Mouse (Mus musculus) large intestine, adult 2 months (tissue): ENCODE results near the gene Pip5k1b. TPM values are rescaled to one million over a fixed set of nuclear protein-coding genes. Genes with fewer than 3 reads are reported as not detected.

Source experiments
- DNase-seq: peaks from one replicate; pipeline ENCODE4 v3.0.0-alpha.2; 2012; ENCODE audit warnings: low read depth, low spot score
- WGBS: fragments of 180-500 bp; shearing (Covaris S2); methylation state at CpG from one replicate; pipeline ENCODE4 v1.1.7; 2018; 5-methylcytosine and 5-hydroxymethylcytosine counted together
- polyA plus RNA-seq: library from polyadenylated mRNA; depleted of rRNA; stranded (reverse); fragments of >200 nt; gene quantifications from 2 replicates; pipeline ENCODE4 v1.2.3, GENCODE M21; 2012; rRNA removed

Pip5k1b gene
- polyA plus RNA-seq, 1 experiment: 31.2 TPM

DNA sequence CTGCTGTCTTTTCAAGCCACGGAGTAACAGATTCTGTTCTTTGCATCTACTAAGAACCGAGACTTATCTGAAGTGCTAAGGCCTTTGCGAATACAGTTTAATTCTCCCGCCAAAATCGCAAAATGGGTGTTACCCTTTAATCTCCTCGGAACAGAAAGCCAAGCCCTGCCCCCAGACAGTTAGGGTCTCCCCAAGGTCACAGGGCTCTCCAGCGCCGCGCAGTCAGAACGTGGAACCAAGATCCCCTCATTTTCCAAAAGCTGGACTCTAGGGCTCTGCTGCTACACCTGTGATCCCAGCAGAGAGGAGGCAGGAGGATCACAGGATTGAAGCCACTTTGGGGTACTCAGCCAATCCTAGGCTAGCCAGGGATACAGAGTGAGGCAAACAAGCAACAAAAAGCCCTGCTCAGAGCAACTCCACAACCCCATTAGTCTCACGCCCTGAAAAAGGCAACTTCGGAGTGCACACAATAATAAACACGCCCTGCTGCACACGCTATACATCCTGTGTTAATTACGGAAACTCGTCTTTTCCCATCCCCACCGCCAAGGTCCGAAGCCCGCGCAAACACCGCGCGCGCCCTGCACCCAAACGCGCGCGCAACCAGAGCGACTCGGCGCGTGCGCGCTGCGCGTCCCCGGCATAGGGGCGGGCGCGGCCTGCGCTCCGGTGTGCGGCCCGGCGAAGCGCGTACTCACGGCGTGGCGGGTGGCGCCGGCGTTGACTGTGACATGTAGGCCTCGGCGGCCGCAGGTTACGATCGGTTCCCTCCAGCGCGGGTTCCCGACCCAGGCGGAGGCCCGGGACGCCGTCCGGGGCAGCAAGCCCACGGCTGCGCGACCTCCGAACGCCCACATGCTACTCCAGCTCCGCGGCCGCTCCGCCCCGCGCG is 275.7 kb downstream of the Pip5k1b start:
- no peak for DNase-seq
- WGBS: under 1% methylated on average over 77 of the region's 78 CpGs

DNA sequence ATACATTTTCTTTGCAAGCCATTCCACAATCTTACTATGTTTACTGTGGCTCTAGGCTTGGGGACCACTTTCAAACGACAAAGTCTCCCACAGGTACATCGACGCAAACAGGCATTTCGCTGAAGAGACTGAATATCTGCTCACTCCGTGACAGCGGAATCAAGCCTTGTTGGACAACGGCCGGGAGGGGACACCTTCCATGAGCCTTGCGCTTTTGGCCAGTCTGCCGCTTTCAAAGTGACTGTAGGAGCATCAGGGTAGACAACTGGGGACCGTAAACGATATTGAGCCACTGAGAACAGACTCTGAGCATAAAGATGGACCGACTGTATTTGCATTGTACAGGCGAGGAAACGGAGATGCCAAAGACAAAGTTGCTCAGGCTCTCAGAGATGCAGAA is 276.8 kb downstream of the Pip5k1b start:
- DNase-seq: no peak
- 80% methylated on average over 15 of the region's 15 CpGs for WGBS

GRCm38 (mm10) chr19:24274281-24274680 is 281.4 kb downstream of the Pip5k1b start:
- 83% methylated on average over 3 of the region's 3 CpGs for WGBS
- no peak for DNase-seq

GRCm38 (mm10) chr19:24271746-24272426 is 283.8 kb downstream of the Pip5k1b start:
- WGBS: 40% methylated on average over 16 of the region's 16 CpGs
- no peak for DNase-seq

DNA sequence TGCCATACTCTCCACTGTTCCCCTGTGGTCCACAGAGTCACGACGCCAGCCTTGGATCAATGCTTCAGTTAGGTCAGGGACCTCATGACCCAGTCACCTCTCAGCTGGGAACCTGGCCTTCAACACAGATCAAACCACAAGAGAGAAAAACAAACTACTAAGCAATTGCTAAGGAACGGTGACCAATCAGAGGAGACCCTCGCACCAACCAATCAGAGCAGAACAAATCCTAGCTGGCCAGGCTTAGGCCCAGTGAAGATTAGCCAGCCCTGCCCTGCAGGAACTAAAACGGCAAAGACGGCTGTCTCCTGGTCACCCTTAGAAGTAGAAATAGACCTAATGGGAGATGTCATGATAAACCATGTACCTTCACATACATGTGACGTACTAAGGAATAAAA is 284.3 kb downstream of the Pip5k1b start:
- no peak for DNase-seq
- WGBS: 45% methylated on average over 7 of the region's 7 CpGs

DNA sequence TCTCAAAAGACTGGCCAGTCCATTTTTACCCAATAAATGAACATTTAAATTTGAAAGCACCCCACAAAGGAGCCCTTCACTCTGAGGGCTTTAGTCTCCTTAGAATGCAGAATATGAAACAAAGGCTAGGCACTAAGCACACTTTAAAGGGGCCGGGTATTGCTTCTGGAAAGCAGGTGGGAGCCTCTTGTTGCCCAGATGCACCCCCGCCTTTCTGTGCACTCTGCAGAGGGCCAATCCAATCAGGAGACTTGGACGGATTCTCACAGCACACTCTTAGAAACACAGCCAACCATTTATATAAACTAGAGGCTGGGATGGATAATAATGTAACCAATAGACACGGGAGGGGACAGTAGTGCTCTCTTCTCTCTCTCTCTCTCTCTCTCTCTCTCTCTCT is 287.1 kb downstream of the Pip5k1b start:
- 61% methylated on average over 4 of the region's 4 CpGs for WGBS
- no peak for DNase-seq

DNA sequence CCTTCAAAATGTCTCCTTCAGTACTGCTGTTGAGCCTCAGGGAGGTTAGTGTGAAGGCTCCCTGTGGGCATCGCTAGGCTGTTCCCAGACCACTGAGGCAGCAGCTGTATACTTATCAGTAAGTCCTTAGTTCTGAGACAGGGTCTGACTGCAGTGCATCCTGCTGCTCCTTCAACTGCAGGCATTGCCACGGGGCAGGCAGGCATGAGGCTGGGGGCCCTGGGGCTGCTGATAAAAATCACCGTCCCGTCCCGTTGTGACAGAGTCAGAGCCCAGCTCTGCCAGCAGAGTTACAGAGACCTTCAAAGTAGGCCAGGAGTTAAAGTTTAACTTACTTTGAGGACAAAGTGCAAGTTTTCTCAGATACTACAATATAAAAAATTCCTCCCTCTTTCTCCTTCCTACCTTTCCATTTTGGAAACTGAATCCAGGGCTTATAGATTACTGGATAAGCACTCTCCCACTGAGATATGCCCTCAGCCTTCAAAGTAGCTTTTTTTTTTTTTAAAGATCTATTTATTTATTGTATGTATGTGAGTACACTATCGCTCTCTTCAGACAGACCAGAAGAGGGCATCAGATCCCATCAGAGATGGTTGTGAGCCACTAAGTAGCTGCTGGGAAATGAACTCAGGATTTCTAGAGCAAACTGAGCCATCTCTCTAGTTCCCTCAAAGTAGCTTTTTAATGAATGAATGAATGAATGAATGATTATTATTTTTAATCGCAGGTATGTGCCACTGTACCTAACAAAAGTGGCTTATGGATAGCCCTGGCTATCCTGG is 289.4 kb downstream of the Pip5k1b start:
- WGBS: 38% methylated on average over 7 of the region's 7 CpGs
- no peak for DNase-seq

GRCm38 (mm10) chr19:24264991-24265390 is 290.7 kb downstream of the Pip5k1b start:
- 21% methylated on average over 7 of the region's 7 CpGs for WGBS
- no peak for DNase-seq

- 95% methylated on average over 14 of the region's 14 CpGs for WGBS
Observed at GRCm38 (mm10) chr19:24262736-24263135, 292.9 kb downstream of the Pip5k1b start.

GRCm38 (mm10) chr19:24259390-24260351 is 296.0 kb downstream of the Pip5k1b start:
- WGBS: 71% methylated on average over 12 of the region's 12 CpGs

More at GRCm38 (mm10) chr19:24262736-24263135, 292.9 kb downstream of the Pip5k1b start:
- no peak for DNase-seq

DNA sequence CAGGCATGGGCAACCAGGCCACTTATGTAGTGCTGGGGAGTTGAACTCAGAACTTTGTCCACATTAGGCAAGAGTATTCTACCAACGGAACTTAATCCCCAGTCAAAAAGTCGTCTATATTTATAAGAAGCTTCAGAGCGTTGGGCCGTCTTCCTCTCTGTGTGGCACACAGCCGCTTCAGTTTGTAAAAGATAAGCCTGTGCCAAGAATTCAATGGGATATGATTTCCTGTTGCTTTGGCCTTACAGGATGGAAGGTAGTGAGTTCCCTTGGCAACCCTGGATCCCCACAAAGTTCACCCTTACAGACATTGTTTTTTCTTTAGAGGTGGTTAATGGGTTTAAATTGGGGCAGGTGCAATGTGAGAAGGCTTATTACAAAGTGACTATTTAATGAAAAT is 297.3 kb downstream of the Pip5k1b start:
- no peak for DNase-seq
- WGBS: 28% methylated on average over 5 of the region's 5 CpGs

More at GRCm38 (mm10) chr19:24259390-24260351, 296.0 kb downstream of the Pip5k1b start:
- no peak for DNase-seq

GRCm38 (mm10) chr19:24257962-24258361 is 297.7 kb downstream of the Pip5k1b start:
- DNase-seq: no peak
- 44% methylated on average over 6 of the region's 6 CpGs for WGBS

GRCm38 (mm10) chr19:24253657-24254260 is 301.9 kb downstream of the Pip5k1b start:
- WGBS: 41% methylated on average over 9 of the region's 9 CpGs
- DNase-seq: no peak

- DNase-seq: no peak
- WGBS: 9% methylated on average over 6 of the region's 6 CpGs
Observed at GRCm38 (mm10) chr19:24251869-24252268, 303.8 kb downstream of the Pip5k1b start.

Other genes with a start within 250 kb of the Pip5k1b start
- 14.1 and 17.0 TPM in 2 replicates for gene Fam122a, start 78.5 kb downstream of the Pip5k1b start, polyA plus RNA-seq
- gene Tmem252, start 118.1 kb upstream of the Pip5k1b start, polyA plus RNA-seq: 10.9 and 11.6 TPM in 2 replicates